Mouse (Mus musculus) heart, postnatal 0 days (tissue): ENCODE measurements around the gene 3100002H09Rik. TPM values are rescaled to one million over a fixed set of nuclear protein-coding genes. Genes with fewer than 3 reads are reported as not detected.

Source experiments
- ATAC-seq: fragments of 200-750 bp; cut with Nextera tagmentation; 2 replicates; pipeline ENCODE4 v1.8.0; 2017; ENCODE audit warnings: low read depth, moderate number of reproducible peaks, moderate library complexity; ENCODE audit not compliant: insufficient read depth
- DNase-seq: peaks from one replicate; pipeline ENCODE4 v3.0.0-alpha.2; 2016; ENCODE audit warnings: low spot score
- H3K27ac ChIP-seq: fragments of 300-500 bp; sonication (generic); 2 replicates; pipeline ENCODE4 v1.5.1; 2014; ENCODE audit warnings: low read depth, mild to moderate bottlenecking
- H3K27me3 ChIP-seq: fragments of 300-500 bp; sonication (generic); 2 replicates; pipeline ENCODE4 v1.6.1; 2014; ENCODE audit warnings: low read length, mixed read lengths; ENCODE audit not compliant: control insufficient read depth, insufficient read depth
- H3K36me3 ChIP-seq: fragments of 300-500 bp; sonication (generic); replicated peaks from 2 replicates; pipeline ENCODE4 v1.6.1; 2014; ENCODE audit warnings: low read length, mixed read lengths; ENCODE audit not compliant: control insufficient read depth, insufficient read depth
- H3K4me1 ChIP-seq: fragments of 300-500 bp; sonication (generic); 2 replicates; pipeline ENCODE4 v1.6.1; 2014; ENCODE audit warnings: antibody characterized with exemption; ENCODE audit not compliant: control insufficient read depth, insufficient read depth
- H3K4me2 ChIP-seq: fragments of 300-500 bp; sonication (generic); 2 replicates; pipeline ENCODE4 v1.6.1; 2014; ENCODE audit warnings: low read depth, mild to moderate bottlenecking, low read length, moderate library complexity
- H3K4me3 ChIP-seq: fragments of 300-500 bp; sonication (generic); 2 replicates; pipeline ENCODE4 v1.5.1; 2014; ENCODE audit warnings: low read depth, low read length
- H3K9ac ChIP-seq: fragments of 300-500 bp; sonication (generic); replicated peaks from 2 replicates; pipeline ENCODE4 v1.6.1; 2014; ENCODE audit warnings: low read depth, low read length, mixed read lengths
- H3K9me3 ChIP-seq: fragments of 300-500 bp; sonication (generic); replicated peaks from 2 replicates; pipeline ENCODE4 v1.6.1; 2016; ENCODE audit warnings: low read length; ENCODE audit not compliant: control insufficient read depth
- CTCF ChIP-seq: IDR thresholded peaks from 2 replicates; pipeline ENCODE4 v1.5.1; 2016; ENCODE audit warnings: antibody characterized with exemption, control low read depth, low read depth
- EP300 ChIP-seq: IDR thresholded peaks from 2 replicates; pipeline ENCODE4 v1.6.1; 2016; ENCODE audit warnings: antibody characterized with exemption, low read depth
- WGBS: fragments of 180-500 bp; shearing (Covaris S2); extraction: QIAGEN DNeasy Blood & Tissue Kit; methylation state at CpG from one replicate; pipeline ENCODE4 v1.1.7; 2014; 5-methylcytosine and 5-hydroxymethylcytosine counted together
- polyA plus RNA-seq: library from polyadenylated mRNA; unstranded; fragments of >200 nt; fragmentation: Nextera tagmentation; extraction: Ambion mirVana; gene quantifications from 2 replicates; pipeline ENCODE4 v1.2.1, GENCODE M21; 2015
- total RNA-seq: library from RNA; depleted of rRNA; stranded (reverse); fragments of >200 nt; gene quantifications from 2 replicates; pipeline ENCODE4 v1.2.3, GENCODE M21; 2014; ENCODE audit warnings: low replicate concordance; rRNA removed

Gene 3100002H09Rik
- total RNA-seq = not detected in 2 replicates
- polyA plus RNA-seq = not detected in 2 replicates

- no peaks in the 10 kb centered on the region for H3K9me3 ChIP-seq
- H3K4me2 ChIP-seq = no peak within 1 kb of the TSS
- H3K36me3 ChIP-seq = no peaks in the 10 kb centered on the region
- no peak within 1 kb of the TSS for H3K4me3 ChIP-seq
- H3K4me1 ChIP-seq = no peaks in the 10 kb centered on the region
- H3K9ac ChIP-seq = no peak within 1 kb of the TSS
- no peak for ATAC-seq
- 83% methylated on average over 2 of the region's 2 CpGs for WGBS
- no peak for DNase-seq
- H3K27me3 ChIP-seq = peaks cover 8% of the 10 kb centered on the region; the same call in 1 of the 2 replicates
- TF ChIP-seq CTCF (no peak), EP300 (no peak)
- no peak within 1 kb of the TSS for H3K27ac ChIP-seq
Observed at GRCm38 (mm10) chr4:124610703-124611102, at the start of gene 3100002H09Rik. Gene 3100002H09Rik (minus strand): TSS chr4:124610803.

- Histone ChIP-seq H3K4me3 (peak overlapping the region; percentile 67), H3K4me2 (peak overlapping the region; percentile 49), H3K9me3 (no peaks in the 10 kb centered on the region), H3K4me1 (no peaks in the 10 kb centered on the region), H3K36me3 (no peaks in the 10 kb centered on the region), H3K27me3 (peaks cover 98% of the 10 kb centered on the region), H3K9ac (no peak overlapping the region), H3K27ac (no peak overlapping the region)
- DNase-seq = no peak
- TF ChIP-seq CTCF = no peak
- TF ChIP-seq EP300 = no peak
- WGBS = 3% methylated on average over 67 of the region's 68 CpGs
- ATAC-seq = no peak
Observed at GRCm38 (mm10) chr4:124659251-124660217, 48.9 kb upstream of the 3100002H09Rik start.

DNA sequence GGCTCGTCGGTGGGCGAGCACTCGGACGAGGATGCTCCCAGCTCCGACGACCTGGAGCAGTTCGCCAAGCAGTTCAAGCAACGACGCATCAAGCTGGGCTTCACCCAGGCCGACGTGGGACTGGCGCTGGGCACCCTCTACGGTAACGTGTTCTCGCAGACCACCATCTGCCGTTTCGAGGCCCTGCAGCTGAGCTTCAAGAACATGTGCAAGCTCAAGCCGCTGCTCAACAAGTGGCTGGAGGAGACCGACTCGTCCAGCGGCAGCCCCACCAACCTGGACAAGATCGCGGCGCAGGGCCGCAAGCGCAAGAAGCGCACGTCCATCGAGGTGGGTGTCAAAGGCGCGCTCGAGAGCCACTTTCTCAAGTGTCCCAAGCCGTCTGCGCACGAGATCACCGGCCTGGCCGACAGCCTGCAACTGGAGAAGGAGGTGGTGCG, 47.8 kb upstream of the 3100002H09Rik start:
- Histone ChIP-seq H3K4me2 (peak overlapping the region; percentile 99), H3K27me3 (peaks cover 95% of the 10 kb centered on the region), H3K9ac (no peak overlapping the region), H3K4me3 (peak overlapping the region; percentile 67), H3K27ac (no peak overlapping the region), H3K9me3 (no peaks in the 10 kb centered on the region), H3K36me3 (no peaks in the 10 kb centered on the region), H3K4me1 (no peaks in the 10 kb centered on the region)
- DNase-seq (no peak), ATAC-seq (no peak)
- TF ChIP-seq CTCF = no peak
- TF ChIP-seq EP300 = no peak
- under 1% methylated on average over 38 of the region's 39 CpGs for WGBS

DNA sequence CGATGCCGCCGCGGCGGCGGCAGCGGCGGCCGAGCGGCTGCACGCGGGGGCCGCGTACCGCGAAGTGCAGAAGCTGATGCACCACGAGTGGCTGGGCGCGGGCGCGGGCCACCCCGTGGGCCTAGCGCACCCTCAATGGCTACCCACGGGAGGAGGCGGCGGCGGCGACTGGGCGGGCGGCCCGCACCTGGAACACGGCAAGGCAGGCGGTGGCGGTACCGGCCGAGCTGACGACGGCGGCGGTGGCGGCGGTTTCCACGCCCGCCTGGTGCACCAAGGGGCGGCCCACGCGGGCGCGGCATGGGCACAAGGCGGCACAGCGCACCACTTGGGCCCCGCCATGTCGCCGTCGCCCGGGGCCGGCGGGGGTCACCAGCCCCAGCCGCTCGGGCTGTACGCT, 47.2 kb upstream of the 3100002H09Rik start:
- Histone ChIP-seq H3K4me2 (peak overlapping the region; percentile 99), H3K4me1 (peaks cover 4% of the 10 kb centered on the region), H3K9me3 (no peaks in the 10 kb centered on the region), H3K4me3 (peak overlapping the region; percentile 67), H3K27ac (no peak overlapping the region), H3K27me3 (peaks cover 88% of the 10 kb centered on the region), H3K9ac (no peak overlapping the region), H3K36me3 (no peaks in the 10 kb centered on the region)
- WGBS = under 1% methylated on average over 31 of the region's 61 CpGs
- no peak for TF ChIP-seq EP300
- no peak for TF ChIP-seq CTCF
- ATAC-seq (no peak), DNase-seq (no peak)

DNA sequence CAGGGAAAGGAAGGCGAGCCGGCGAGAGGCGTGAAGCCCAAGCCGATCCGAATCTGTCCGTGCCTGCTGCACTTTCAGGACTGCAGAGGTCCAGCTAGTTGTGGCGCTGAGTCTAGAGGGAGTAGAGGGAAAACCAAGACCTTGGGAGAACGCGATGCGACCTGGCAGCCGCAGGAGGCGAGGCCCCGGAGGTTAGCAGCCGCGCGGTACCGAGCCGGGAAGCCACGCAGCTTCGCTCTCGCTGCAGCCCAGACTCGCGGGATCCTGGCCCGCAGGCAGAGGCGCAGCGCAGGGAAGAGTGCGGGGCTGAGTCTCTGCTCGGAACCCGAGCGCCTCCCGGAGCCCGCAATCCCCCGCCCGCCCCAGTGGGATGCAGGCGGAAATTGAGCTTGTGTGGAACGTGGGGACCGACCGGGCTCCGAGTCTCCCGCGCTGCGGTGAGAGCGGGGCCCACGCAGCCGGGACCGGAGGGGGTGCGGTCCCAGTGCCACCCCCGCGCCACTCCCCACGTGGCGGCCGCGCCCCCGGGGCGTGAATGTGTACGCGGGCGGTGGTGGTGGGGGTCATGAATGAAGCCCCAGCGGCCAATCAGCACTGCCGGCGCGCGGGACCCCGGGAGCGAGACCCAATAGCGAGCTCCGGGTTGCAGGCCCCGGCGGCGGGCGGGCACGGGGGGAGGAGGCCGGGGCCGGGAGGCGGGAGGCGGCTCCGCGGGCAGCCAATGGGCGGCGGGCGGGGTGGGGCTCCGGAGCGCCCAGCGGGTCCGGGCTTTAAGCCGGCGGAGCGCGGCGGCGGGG, 46.4 kb upstream of the 3100002H09Rik start:
- Histone ChIP-seq H3K9ac (peak overlapping the region; percentile 41; the same call in 1 of the 2 replicates), H3K27me3 (peaks cover 81% of the 10 kb centered on the region), H3K4me1 (peaks cover 5% of the 10 kb centered on the region), H3K36me3 (no peaks in the 10 kb centered on the region), H3K27ac (no peak overlapping the region), H3K9me3 (no peaks in the 10 kb centered on the region), H3K4me3 (peak overlapping the region; percentile 67), H3K4me2 (peak overlapping the region; percentile 99)
- TF ChIP-seq EP300 = no peak
- no peak for TF ChIP-seq CTCF
- peak; percentile 68 for DNase-seq
- ATAC-seq = peak; percentile 79
- 1% methylated on average over 80 of the region's 92 CpGs for whole genome bisulfite sequencing
